Mouse (Mus musculus): Measurements from ENCODE around the gene Gins2. TPM values are rescaled to one million over a fixed set of nuclear protein-coding genes. Genes with fewer than 3 reads are reported as not detected.

The Gins2 gene
- polyA plus RNA-seq, 2 experiments: 37.5 to 63.4 TPM

DNA sequence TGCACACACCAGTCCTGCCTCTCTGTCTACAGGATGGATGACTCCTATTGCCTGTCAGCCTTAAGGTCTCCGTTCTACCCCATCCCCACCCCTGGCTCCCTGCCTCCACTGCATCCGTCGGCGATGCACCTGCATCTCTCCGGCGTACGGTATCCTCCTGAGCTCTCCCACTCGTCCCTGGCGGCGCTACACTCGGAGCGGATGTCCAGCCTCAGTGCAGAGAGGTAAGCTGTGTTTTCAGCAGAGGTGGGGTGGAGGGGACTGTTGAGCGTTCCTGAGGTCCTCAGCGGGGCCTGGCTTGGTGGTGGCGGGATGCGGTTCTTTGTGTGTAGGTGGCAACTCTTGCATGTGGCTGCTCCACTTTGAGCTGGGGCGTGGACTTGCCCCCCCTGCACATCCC lies 21.4 kb downstream of the Gins2 start:
- Histone ChIP-seq H3K27me3 (ENCODE audit: control insufficient read depth, insufficient read depth, low read length) (no peaks in the 10 kb centered on the region), H3K27ac (no peak overlapping the region), H3K36me3 (replicated peaks; ENCODE audit: control insufficient read depth, insufficient read depth, low read depth) (peaks cover 93% of the 10 kb centered on the region), H3K9me3 (ENCODE audit: control insufficient read depth, low read length) (no peaks in the 10 kb centered on the region), H3K9ac (replicated peaks) (no peak overlapping the region), H3K4me3 (ENCODE audit: insufficient read depth in 1 of 2, low read depth in 2 of 2, low read length in 2 of 2) (no peak overlapping the region), H3K4me2 (ENCODE audit: low read depth) (no peak overlapping the region), H3K4me1 (replicated peaks; ENCODE audit: control insufficient read depth in 2 of 2, insufficient read depth in 2 of 2, low read length in 1 of 2) (peaks cover 0 to 3% of the 10 kb centered on the region in 2 experiments; a peak in 1 of 4 replicates)
- no peak for ATAC-seq (ENCODE audit: insufficient read depth)
- DNase-seq (ENCODE audit: low read depth in 3 of 3, low spot score in 3 of 3): no peak
- 93% methylated on average over 17 of the region's 17 CpGs for WGBS (ENCODE audit: insufficient replicate concordance)
- no peak for TF ChIP-seq EP300 (IDR thresholded peaks at IDR 0.05; ENCODE audit: low read depth)
- TF ChIP-seq CTCF (IDR thresholded peaks at IDR 0.05; ENCODE audit: low read depth): no peak

DNA sequence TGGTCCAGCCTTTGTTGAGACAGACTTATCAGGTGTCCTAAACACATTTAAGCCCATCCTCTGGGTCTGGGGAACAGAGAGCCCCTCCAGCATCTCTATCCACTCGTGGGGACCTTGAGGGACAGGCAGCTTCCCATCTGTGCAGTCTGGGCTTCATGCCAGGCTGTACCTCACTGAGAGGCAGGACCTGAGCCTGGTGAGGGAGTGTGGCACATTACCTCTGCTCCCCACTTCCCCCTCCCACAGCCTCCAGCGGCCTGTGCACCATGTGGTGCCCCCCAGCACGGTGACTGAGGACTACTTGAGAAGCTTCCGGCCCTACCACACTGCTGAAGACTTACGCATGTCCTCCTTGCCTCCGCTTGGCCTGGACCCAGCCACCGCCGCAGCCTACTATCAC lies 22.4 kb downstream of the Gins2 start:
- WGBS (ENCODE audit: insufficient replicate concordance): 86% methylated on average over 8 of the region's 8 CpGs
- no peak overlapping the region for H3K4me3 ChIP-seq (ENCODE audit: insufficient read depth in 1 of 2, low read depth in 2 of 2, low read length in 2 of 2)
- H3K27me3 ChIP-seq (ENCODE audit: control insufficient read depth, insufficient read depth, low read length): no peaks in the 10 kb centered on the region
- no peak overlapping the region for H3K27ac ChIP-seq
- H3K4me1 ChIP-seq (replicated peaks; ENCODE audit: control insufficient read depth in 2 of 2, insufficient read depth in 2 of 2, low read length in 1 of 2): peaks cover 0 to 3% of the 10 kb centered on the region in 2 experiments; a peak in 1 of 4 replicates
- no peak for TF ChIP-seq EP300 (IDR thresholded peaks at IDR 0.05; ENCODE audit: low read depth)
- no peak for TF ChIP-seq CTCF (IDR thresholded peaks at IDR 0.05; ENCODE audit: low read depth)
- DNase-seq (ENCODE audit: low read depth in 3 of 3, low spot score in 3 of 3) (no peak), ATAC-seq (ENCODE audit: insufficient read depth) (no peak)
- H3K4me2 ChIP-seq (ENCODE audit: low read depth): no peak overlapping the region
- H3K9me3 ChIP-seq (ENCODE audit: control insufficient read depth, low read length): no peaks in the 10 kb centered on the region
- H3K36me3 ChIP-seq (replicated peaks; ENCODE audit: control insufficient read depth, insufficient read depth, low read depth): peaks cover 88% of the 10 kb centered on the region
- H3K9ac ChIP-seq (replicated peaks): no peak overlapping the region

DNA sequence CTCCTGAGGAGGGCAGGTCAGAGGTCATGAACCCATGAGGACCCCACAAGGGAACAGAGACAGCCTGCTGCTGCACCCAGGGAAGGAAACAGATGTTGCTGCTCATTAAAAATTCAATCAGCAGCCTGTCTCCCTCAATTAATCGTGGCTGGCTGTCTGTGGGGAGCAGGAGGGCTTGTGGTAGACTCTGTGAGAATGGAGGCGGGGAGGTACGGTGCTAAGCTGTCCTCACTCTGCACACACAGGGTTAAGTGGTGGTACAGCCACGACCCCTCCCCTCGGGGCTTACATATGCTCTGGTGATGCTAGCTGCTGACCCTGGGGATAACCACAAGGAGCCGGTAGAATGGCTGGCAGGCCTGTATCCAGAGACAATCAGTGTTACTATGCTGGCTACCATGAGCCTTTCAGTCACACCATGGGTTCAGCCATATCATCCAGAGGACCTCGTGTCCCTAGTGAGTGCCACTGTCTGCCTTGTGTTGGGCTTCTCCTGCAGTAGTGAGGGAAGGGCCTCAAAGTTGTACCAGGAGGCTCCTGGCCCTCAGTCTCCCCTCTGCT lies 23.9 kb downstream of the Gins2 start:
- DNase-seq (ENCODE audit: low read depth in 3 of 3, low spot score in 3 of 3) (no peak), ATAC-seq (ENCODE audit: insufficient read depth) (no peak)
- peaks cover 0 to 3% of the 10 kb centered on the region in 2 experiments; a peak in 1 of 4 replicates for H3K4me1 ChIP-seq (replicated peaks; ENCODE audit: control insufficient read depth in 2 of 2, insufficient read depth in 2 of 2, low read length in 1 of 2)
- no peak overlapping the region for H3K4me3 ChIP-seq (ENCODE audit: insufficient read depth in 1 of 2, low read depth in 2 of 2, low read length in 2 of 2)
- no peak overlapping the region for H3K4me2 ChIP-seq (ENCODE audit: low read depth)
- H3K9ac ChIP-seq (replicated peaks): no peak overlapping the region
- peaks cover 79% of the 10 kb centered on the region for H3K36me3 ChIP-seq (replicated peaks; ENCODE audit: control insufficient read depth, insufficient read depth, low read depth)
- TF ChIP-seq CTCF (IDR thresholded peaks at IDR 0.05; ENCODE audit: low read depth) (no peak), EP300 (IDR thresholded peaks at IDR 0.05; ENCODE audit: low read depth) (no peak)
- WGBS (ENCODE audit: insufficient replicate concordance): 64% methylated on average over 7 of the region's 7 CpGs
- no peaks in the 10 kb centered on the region for H3K9me3 ChIP-seq (ENCODE audit: control insufficient read depth, low read length)
- no peak overlapping the region for H3K27ac ChIP-seq
- H3K27me3 ChIP-seq (ENCODE audit: control insufficient read depth, insufficient read depth, low read length): no peaks in the 10 kb centered on the region

DNA sequence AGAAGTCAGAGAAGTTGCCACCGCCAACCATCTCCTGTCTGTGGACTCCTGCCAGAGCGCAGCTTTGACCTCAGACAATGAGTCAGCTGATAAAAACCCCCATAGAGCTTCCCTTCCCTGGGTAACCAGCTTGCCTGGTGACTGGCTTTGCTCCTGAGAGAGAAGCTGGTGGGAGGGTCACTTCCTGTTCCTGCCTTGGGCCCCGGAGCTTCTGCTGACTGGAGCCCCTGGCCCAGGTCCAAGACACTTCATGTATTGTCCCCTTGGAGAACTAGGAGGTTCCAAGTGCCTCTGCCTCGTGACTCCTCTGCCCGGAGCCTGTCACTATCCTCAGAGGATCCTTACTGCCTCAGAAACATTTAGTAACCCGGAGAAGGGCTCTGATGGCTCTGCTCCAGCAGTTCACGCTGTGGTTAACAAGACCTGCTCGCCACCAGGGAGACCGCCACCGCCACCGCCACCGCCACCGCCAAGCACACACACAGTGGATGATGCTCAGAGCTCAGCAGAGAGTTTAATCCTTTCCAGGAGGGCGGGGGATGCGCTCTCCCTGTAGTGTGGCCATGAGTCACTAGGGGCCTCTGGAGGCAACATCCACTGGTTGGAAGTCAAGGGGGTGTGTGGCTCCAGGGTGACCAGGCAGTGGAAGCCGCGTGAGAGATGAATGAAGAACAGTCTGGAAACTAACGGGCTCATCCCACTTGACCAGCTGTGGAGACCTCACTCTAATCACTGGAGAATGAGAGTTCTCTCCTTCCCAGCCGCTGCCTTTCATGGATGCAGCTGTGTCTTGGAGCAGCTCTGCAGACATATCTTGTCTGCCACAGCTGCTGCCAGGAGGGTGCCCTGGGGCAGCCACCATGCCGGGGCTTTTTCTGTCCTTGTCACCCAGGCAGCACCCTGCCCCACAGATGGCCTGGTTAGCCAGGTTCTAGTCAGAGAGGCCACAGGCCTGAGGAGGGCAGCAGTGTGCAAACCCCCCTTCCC lies 25.0 kb downstream of the Gins2 start:
- no peak overlapping the region for H3K4me3 ChIP-seq (ENCODE audit: insufficient read depth in 1 of 2, low read depth in 2 of 2, low read length in 2 of 2)
- H3K36me3 ChIP-seq (replicated peaks; ENCODE audit: control insufficient read depth, insufficient read depth, low read depth): peaks cover 74% of the 10 kb centered on the region
- H3K9ac ChIP-seq (replicated peaks): no peak overlapping the region
- H3K4me2 ChIP-seq (ENCODE audit: low read depth): no peak overlapping the region
- ATAC-seq (ENCODE audit: insufficient read depth) (peak; percentile 40; the same call in 1 of the 2 replicates), DNase-seq (ENCODE audit: low read depth in 3 of 3, low spot score in 3 of 3) (peak in 1 of 3 experiments; percentile 40)
- 64% methylated on average over 20 of the region's 20 CpGs for WGBS (ENCODE audit: insufficient replicate concordance)
- H3K4me1 ChIP-seq (replicated peaks; ENCODE audit: control insufficient read depth in 2 of 2, insufficient read depth in 2 of 2, low read length in 1 of 2): peaks cover 0 to 3% of the 10 kb centered on the region in 2 experiments; a peak in 1 of 4 replicates
- H3K9me3 ChIP-seq (ENCODE audit: control insufficient read depth, low read length): no peaks in the 10 kb centered on the region
- no peaks in the 10 kb centered on the region for H3K27me3 ChIP-seq (ENCODE audit: control insufficient read depth, insufficient read depth, low read length)
- TF ChIP-seq EP300 (IDR thresholded peaks at IDR 0.05; ENCODE audit: low read depth) (no peak), CTCF (IDR thresholded peaks at IDR 0.05; ENCODE audit: low read depth) (no peak)
- H3K27ac ChIP-seq: no peak overlapping the region

DNA sequence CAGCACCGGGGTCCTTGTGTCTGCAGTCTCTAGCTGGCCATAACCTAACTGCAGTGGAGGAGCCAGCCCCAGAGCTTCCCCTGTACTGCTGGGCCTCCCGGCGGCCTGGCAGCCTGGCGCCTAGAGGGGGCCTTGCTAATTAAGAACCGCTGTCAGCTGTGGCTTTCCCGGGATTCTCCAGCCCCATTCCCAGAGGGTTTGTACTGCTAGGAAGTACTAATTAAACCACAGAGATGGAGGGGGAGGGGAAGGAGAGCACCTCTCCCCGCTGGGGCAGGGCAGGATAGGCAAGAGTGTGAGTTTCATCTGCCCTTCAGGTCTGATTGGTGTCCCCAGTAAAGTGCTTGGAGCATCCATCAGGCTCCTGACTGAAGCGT lies 25.8 kb downstream of the Gins2 start:
- Histone ChIP-seq H3K36me3 (replicated peaks; ENCODE audit: control insufficient read depth, insufficient read depth, low read depth) (peaks cover 73% of the 10 kb centered on the region), H3K9me3 (ENCODE audit: control insufficient read depth, low read length) (no peaks in the 10 kb centered on the region), H3K4me2 (ENCODE audit: low read depth) (no peak overlapping the region), H3K27me3 (ENCODE audit: control insufficient read depth, insufficient read depth, low read length) (no peaks in the 10 kb centered on the region), H3K27ac (no peak overlapping the region), H3K4me3 (ENCODE audit: insufficient read depth in 1 of 2, low read depth in 2 of 2, low read length in 2 of 2) (no peak overlapping the region), H3K9ac (replicated peaks) (no peak overlapping the region), H3K4me1 (replicated peaks; ENCODE audit: control insufficient read depth in 2 of 2, insufficient read depth in 2 of 2, low read length in 1 of 2) (peaks cover 0 to 3% of the 10 kb centered on the region in 2 experiments; a peak in 1 of 4 replicates)
- no peak for TF ChIP-seq CTCF (IDR thresholded peaks at IDR 0.05; ENCODE audit: low read depth)
- TF ChIP-seq EP300 (IDR thresholded peaks at IDR 0.05; ENCODE audit: low read depth): no peak
- DNase-seq (ENCODE audit: low read depth in 3 of 3, low spot score in 3 of 3) (no peak), ATAC-seq (ENCODE audit: insufficient read depth) (no peak)
- WGBS (ENCODE audit: insufficient replicate concordance): 54% methylated on average over 8 of the region's 8 CpGs

All from liver, embryonic 14.5 days (tissue).